Mouse (Mus musculus) brain, embryonic 14.5 days (tissue): ENCODE measurements at regions not wholly inside any gene's neighbourhood (a gene's known extent, or its start where the extent isn't known, plus 50 kb on each side); places are given as distances from the start of the nearest gene placed in this dataset.

Experiments used
- DNase-seq: peaks from one replicate; pipeline ENCODE4 v3.0.0-alpha.2; 2011; ENCODE audit warnings: low read depth
- CTCF ChIP-seq: fragments of 200-500 bp; IDR thresholded peaks from 2 replicates; pipeline ENCODE4 v1.5.1; 2012; ENCODE audit warnings: inconsistent platforms, mild to moderate bottlenecking, moderate library complexity, borderline replicate concordance; ENCODE audit not compliant: insufficient read depth, insufficient read length; ENCODE audit errors: extremely low read depth
- POLR2A ChIP-seq: fragments of 200-500 bp; IDR thresholded peaks from 2 replicates; pipeline ENCODE4 v1.6.1; 2012; ENCODE audit warnings: mild to moderate bottlenecking, inconsistent platforms, borderline replicate concordance; ENCODE audit not compliant: poor library complexity, insufficient read depth, insufficient read length, severe bottlenecking; ENCODE audit errors: extremely low read depth

GRCm38 (mm10) chr16:19834128-19834527 is 74.1 kb downstream of the B3gnt5 start:
- DNase-seq = no peak
- no peak for TF ChIP-seq POLR2A
- no peak for TF ChIP-seq CTCF

- TF ChIP-seq POLR2A (no peak), CTCF (no peak)
- DNase-seq = no peak
Measured at GRCm38 (mm10) chr16:19834750-19835149, 74.7 kb downstream of the B3gnt5 start.

GRCm38 (mm10) chr16:19839831-19840230 is 79.8 kb downstream of the B3gnt5 start:
- no peak for DNase-seq
- no peak for TF ChIP-seq POLR2A
- no peak for TF ChIP-seq CTCF

- no peak for TF ChIP-seq CTCF
- no peak for TF ChIP-seq POLR2A
- DNase-seq = no peak
Measured at GRCm38 (mm10) chr16:19842346-19843025, 82.5 kb downstream of the B3gnt5 start.

GRCm38 (mm10) chr16:19843738-19844137 is 83.7 kb downstream of the B3gnt5 start:
- DNase-seq = no peak
- TF ChIP-seq CTCF (no peak), POLR2A (no peak)

GRCm38 (mm10) chr16:19848395-19848794 is 88.4 kb downstream of the B3gnt5 start:
- peak; percentile 52 for DNase-seq
- TF ChIP-seq CTCF (0 out of 2 replicates have a peak, but pooled peaks have one; percentile 10), POLR2A (no peak)

GRCm38 (mm10) chr16:19865306-19865705 is 105.3 kb downstream of the B3gnt5 start:
- no peak for TF ChIP-seq CTCF
- TF ChIP-seq POLR2A = no peak

GRCm38 (mm10) chr16:19865931-19866330 is 105.9 kb downstream of the B3gnt5 start:
- DNase-seq = no peak
- TF ChIP-seq POLR2A (no peak), CTCF (no peak)

More at GRCm38 (mm10) chr16:19865306-19865705, 105.3 kb downstream of the B3gnt5 start:
- no peak for DNase-seq

- no peak for DNase-seq
- TF ChIP-seq CTCF = no peak
- TF ChIP-seq POLR2A = no peak
Measured at GRCm38 (mm10) chr16:19869425-19869824, 109.4 kb downstream of the B3gnt5 start.

- TF ChIP-seq POLR2A (no peak), CTCF (no peak)
- peak; percentile 23 for DNase-seq
Measured at GRCm38 (mm10) chr16:19876861-19877554, 105.8 kb downstream of the Klhl6 start.

- DNase-seq = no peak
- no peak for TF ChIP-seq POLR2A
- TF ChIP-seq CTCF = no peak
Measured at GRCm38 (mm10) chr16:19882961-19883360, 99.9 kb downstream of the Klhl6 start.
